Mouse (Mus musculus): ENCODE data around the gene 2810021J22Rik. TPM values are rescaled to one million over a fixed set of nuclear protein-coding genes. Genes with fewer than 3 reads are reported as not detected.

The 2810021J22Rik gene
- polyA plus RNA-seq, 1 experiment from 2014 or later: 11.4 TPM

DNA sequence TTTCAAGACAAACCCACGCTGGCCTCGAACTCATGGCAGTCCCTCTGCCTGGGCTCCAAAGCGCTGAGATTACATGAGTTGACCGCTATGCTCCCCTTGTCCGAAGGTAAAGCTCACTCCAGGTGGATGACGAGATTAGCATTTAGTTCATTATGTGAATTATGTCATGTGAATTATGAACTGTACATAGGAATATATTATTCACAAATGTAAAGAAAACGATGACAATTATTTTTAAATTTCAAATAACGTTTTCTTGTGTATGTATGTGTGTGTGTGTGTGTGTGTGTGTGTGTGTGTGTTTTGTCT lies 37.3 kb downstream of the 2810021J22Rik start:
- no peaks in the 10 kb centered on the region for H3K4me1 ChIP-seq (replicated peaks; ENCODE audit: control insufficient read depth, insufficient read depth, low read length)
- H3K36me3 ChIP-seq (ENCODE audit: control insufficient read depth, insufficient read depth, low read length): peaks cover 4% of the 10 kb centered on the region; the same call in 1 of the 2 replicates
- no peak overlapping the region for H3K27ac ChIP-seq (ENCODE audit: low read depth, low read length)
- H3K4me2 ChIP-seq (replicated peaks; ENCODE audit: low read depth, low read length): peak overlapping the region; percentile 87
- H3K4me3 ChIP-seq (ENCODE audit: low read depth, low read length): peak overlapping the region; percentile 79
- ATAC-seq (ENCODE audit: low FRiP score) (no peak; the same call in 1 of the 2 replicates), DNase-seq (ENCODE audit: low spot score) (no peak)
- 6% methylated on average over 8 of the region's 8 CpGs for WGBS
- no peak overlapping the region for H3K9ac ChIP-seq (ENCODE audit: low read depth, low read length)
- no peaks in the 10 kb centered on the region for H3K9me3 ChIP-seq (ENCODE audit: control insufficient read depth, low read length)
- H3K27me3 ChIP-seq (ENCODE audit: control insufficient read depth, insufficient read depth, low read length): no peaks in the 10 kb centered on the region

DNA sequence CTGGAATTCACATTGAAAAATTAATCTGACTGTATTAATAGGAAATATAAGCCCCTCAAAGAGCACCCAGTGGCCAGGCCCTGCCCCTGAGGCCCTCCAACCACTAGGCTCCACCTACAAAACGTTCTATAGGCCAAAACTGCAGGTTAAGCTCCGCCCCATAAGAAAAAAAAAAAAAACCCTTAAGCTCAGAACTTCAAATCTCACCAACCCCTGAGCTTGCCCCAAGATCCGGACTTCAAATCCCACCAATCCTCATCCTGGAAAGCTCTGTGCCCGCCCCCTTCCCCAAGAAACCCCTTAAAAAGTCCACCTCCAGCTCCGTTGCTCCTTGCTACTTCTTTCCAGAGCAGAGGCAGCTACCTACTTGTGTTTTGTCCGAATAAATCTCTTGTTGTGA lies 37.8 kb downstream of the 2810021J22Rik start:
- ATAC-seq (ENCODE audit: low FRiP score) (no peak), DNase-seq (ENCODE audit: low spot score) (peak; percentile 28)
- H3K4me3 ChIP-seq (ENCODE audit: low read depth, low read length): no peak overlapping the region
- H3K9me3 ChIP-seq (ENCODE audit: control insufficient read depth, low read length): no peaks in the 10 kb centered on the region
- no peak overlapping the region for H3K9ac ChIP-seq (ENCODE audit: low read depth, low read length)
- H3K4me1 ChIP-seq (replicated peaks; ENCODE audit: control insufficient read depth, insufficient read depth, low read length): no peaks in the 10 kb centered on the region
- no peak overlapping the region for H3K27ac ChIP-seq (ENCODE audit: low read depth, low read length)
- no peak overlapping the region for H3K4me2 ChIP-seq (replicated peaks; ENCODE audit: low read depth, low read length)
- no peaks in the 10 kb centered on the region for H3K27me3 ChIP-seq (ENCODE audit: control insufficient read depth, insufficient read depth, low read length)
- WGBS: 49% methylated on average over 6 of the region's 6 CpGs
- peaks cover 4% of the 10 kb centered on the region; the same call in 1 of the 2 replicates for H3K36me3 ChIP-seq (ENCODE audit: control insufficient read depth, insufficient read depth, low read length)

GRCm38 (mm10) chr11:58913776-58914175 lies 46.8 kb downstream of the 2810021J22Rik start:
- H3K27me3 ChIP-seq (ENCODE audit: control insufficient read depth, insufficient read depth, low read length): no peaks in the 10 kb centered on the region
- no peak for ATAC-seq (ENCODE audit: low FRiP score)

DNA sequence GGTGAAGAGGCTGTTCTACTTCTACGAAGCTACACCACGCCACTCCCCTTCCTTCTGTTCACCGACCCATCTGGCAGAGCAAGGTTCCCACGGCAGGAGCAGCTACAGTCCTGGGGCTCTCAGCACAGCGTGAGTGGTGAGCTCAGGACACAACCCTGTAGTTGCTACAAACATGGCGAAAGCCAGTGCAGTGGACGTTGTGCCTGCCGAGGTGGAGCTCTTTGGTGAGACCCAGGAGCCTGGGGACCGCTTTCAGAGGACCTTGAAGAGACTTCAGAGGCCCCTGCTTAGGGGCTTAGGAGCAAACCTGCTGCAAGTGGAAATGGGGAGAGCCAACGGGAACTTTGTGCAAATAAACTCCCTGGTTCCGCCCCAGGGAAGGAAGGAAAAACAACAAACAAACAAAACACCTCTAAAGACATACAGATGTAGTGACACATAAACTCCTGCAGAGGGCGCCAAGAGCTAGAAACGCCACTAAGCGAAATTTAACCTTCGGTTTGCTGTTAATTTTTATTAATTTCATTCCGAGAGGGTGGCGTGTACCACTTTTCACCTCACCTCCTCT lies 47.5 kb downstream of the 2810021J22Rik start:
- H3K27ac ChIP-seq (ENCODE audit: low read depth, low read length): no peak overlapping the region
- H3K4me2 ChIP-seq (replicated peaks; ENCODE audit: low read depth, low read length): peak overlapping the region; percentile 40

More at GRCm38 (mm10) chr11:58913776-58914175, 46.8 kb downstream of the 2810021J22Rik start:
- no peaks in the 10 kb centered on the region for H3K9me3 ChIP-seq (ENCODE audit: control insufficient read depth, low read length)
- WGBS: 92% methylated on average over 1 of the region's 1 CpGs
- H3K4me3 ChIP-seq (ENCODE audit: low read depth, low read length): no peak overlapping the region
- DNase-seq (ENCODE audit: low spot score): no peak
- no peak overlapping the region for H3K27ac ChIP-seq (ENCODE audit: low read depth, low read length)
- H3K4me2 ChIP-seq (replicated peaks; ENCODE audit: low read depth, low read length): no peak overlapping the region
- no peaks in the 10 kb centered on the region for H3K4me1 ChIP-seq (replicated peaks; ENCODE audit: control insufficient read depth, insufficient read depth, low read length)
- H3K9ac ChIP-seq (ENCODE audit: low read depth, low read length): no peak overlapping the region
- no peaks in the 10 kb centered on the region for H3K36me3 ChIP-seq (ENCODE audit: control insufficient read depth, insufficient read depth, low read length)

DNA sequence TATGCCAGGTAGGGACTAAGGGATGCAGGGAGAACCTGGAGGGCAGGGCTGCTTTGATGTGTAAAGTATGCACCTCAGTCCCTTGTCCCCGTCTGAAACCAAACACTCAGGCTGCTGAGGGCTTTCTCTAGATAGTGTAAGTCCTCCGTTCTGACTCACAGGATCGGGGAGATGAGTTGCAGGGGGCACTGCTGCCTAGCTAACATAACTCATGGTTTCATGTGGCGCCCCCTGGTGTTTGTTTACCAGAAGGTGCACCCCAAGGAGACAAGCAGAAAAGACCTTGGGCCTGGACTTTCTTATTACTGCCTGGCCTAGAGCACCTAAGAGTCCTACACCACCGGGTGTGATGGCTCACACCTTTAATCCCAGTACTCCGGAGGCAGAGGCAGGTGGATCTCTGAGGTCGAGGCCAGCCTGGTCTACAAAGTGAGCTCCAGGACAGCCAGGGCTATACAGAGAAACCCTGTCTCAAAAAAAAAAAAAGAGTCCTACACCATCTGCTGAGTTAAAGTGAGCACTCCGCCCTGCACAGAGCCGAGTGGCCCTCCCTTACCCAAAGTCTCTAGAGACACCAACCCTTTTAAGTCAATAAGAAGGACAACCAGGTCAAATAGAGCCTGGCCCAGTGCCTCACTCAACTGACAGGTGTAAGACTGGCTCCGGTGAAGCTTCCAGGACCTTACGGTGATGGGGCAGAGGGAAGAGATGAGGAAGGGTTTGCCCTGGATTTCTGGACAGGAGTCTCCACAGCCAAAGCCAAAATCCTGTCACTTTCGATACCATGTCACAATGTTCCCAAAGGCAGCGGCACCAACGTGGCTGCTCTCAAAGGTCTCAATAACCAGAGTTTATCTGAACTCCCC lies 50.1 kb downstream of the 2810021J22Rik start:
- Histone ChIP-seq H3K36me3 (ENCODE audit: control insufficient read depth, insufficient read depth, low read length) (no peaks in the 10 kb centered on the region), H3K4me3 (ENCODE audit: low read depth, low read length) (no peak overlapping the region), H3K27ac (ENCODE audit: low read depth, low read length) (no peak overlapping the region), H3K9ac (ENCODE audit: low read depth, low read length) (no peak overlapping the region), H3K4me1 (replicated peaks; ENCODE audit: control insufficient read depth, insufficient read depth, low read length) (no peaks in the 10 kb centered on the region), H3K9me3 (ENCODE audit: control insufficient read depth, low read length) (no peaks in the 10 kb centered on the region), H3K4me2 (replicated peaks; ENCODE audit: low read depth, low read length) (no peak overlapping the region), H3K27me3 (ENCODE audit: control insufficient read depth, insufficient read depth, low read length) (no peaks in the 10 kb centered on the region)
- WGBS: 59% methylated on average over 14 of the region's 14 CpGs
- DNase-seq (ENCODE audit: low spot score) (peak; percentile 69), ATAC-seq (ENCODE audit: low FRiP score) (no peak)

More for the DNA sequence above, 47.5 kb downstream of the 2810021J22Rik start:
- Histone ChIP-seq H3K4me1 (replicated peaks; ENCODE audit: control insufficient read depth, insufficient read depth, low read length) (no peaks in the 10 kb centered on the region), H3K27me3 (ENCODE audit: control insufficient read depth, insufficient read depth, low read length) (no peaks in the 10 kb centered on the region), H3K36me3 (ENCODE audit: control insufficient read depth, insufficient read depth, low read length) (no peaks in the 10 kb centered on the region), H3K4me3 (ENCODE audit: low read depth, low read length) (peak overlapping the region; percentile 21), H3K9me3 (ENCODE audit: control insufficient read depth, low read length) (no peaks in the 10 kb centered on the region), H3K9ac (ENCODE audit: low read depth, low read length) (peak overlapping the region; percentile 55)
- 23% methylated on average over 17 of the region's 17 CpGs for WGBS
- DNase-seq (ENCODE audit: low spot score) (peak; percentile 71), ATAC-seq (ENCODE audit: low FRiP score) (no peak)

- no peak within 1 kb of the TSS for H3K4me3 ChIP-seq (ENCODE audit: low read depth, low read length)
- H3K27ac ChIP-seq (ENCODE audit: low read depth, low read length): no peak within 1 kb of the TSS
- H3K9ac ChIP-seq (ENCODE audit: low read depth, low read length): no peak within 1 kb of the TSS
- no peaks in the 10 kb centered on the region for H3K36me3 ChIP-seq (ENCODE audit: control insufficient read depth, insufficient read depth, low read length)
- H3K27me3 ChIP-seq (ENCODE audit: control insufficient read depth, insufficient read depth, low read length): no peaks in the 10 kb centered on the region
- WGBS: 87% methylated on average over 12 of the region's 12 CpGs
- no peaks in the 10 kb centered on the region for H3K9me3 ChIP-seq (ENCODE audit: control insufficient read depth, low read length)
- no peak for ATAC-seq (ENCODE audit: low FRiP score)
- no peaks in the 10 kb centered on the region for H3K4me1 ChIP-seq (replicated peaks; ENCODE audit: control insufficient read depth, insufficient read depth, low read length)
- no peak for DNase-seq (ENCODE audit: low spot score)
- H3K4me2 ChIP-seq (replicated peaks; ENCODE audit: low read depth, low read length): no peak within 1 kb of the TSS
These were observed 50.8 kb downstream of the 2810021J22Rik start, which contains the start of gene Btnl10 for GRCm38 (mm10) chr11:58917745-58918366. Gene Btnl10 (plus strand): TSS chr11:58917908.

GRCm38 (mm10) chr11:58918759-58919158 lies 51.7 kb downstream of the 2810021J22Rik start:
- Histone ChIP-seq H3K9me3 (ENCODE audit: control insufficient read depth, low read length) (no peaks in the 10 kb centered on the region), H3K36me3 (ENCODE audit: control insufficient read depth, insufficient read depth, low read length) (no peaks in the 10 kb centered on the region), H3K27ac (ENCODE audit: low read depth, low read length) (no peak overlapping the region), H3K4me2 (replicated peaks; ENCODE audit: low read depth, low read length) (no peak overlapping the region), H3K4me3 (ENCODE audit: low read depth, low read length) (no peak overlapping the region), H3K4me1 (replicated peaks; ENCODE audit: control insufficient read depth, insufficient read depth, low read length) (no peaks in the 10 kb centered on the region), H3K27me3 (ENCODE audit: control insufficient read depth, insufficient read depth, low read length) (no peaks in the 10 kb centered on the region), H3K9ac (ENCODE audit: low read depth, low read length) (no peak overlapping the region)
- WGBS: 79% methylated on average over 5 of the region's 5 CpGs
- ATAC-seq (ENCODE audit: low FRiP score) (no peak), DNase-seq (ENCODE audit: low spot score) (no peak)

DNA sequence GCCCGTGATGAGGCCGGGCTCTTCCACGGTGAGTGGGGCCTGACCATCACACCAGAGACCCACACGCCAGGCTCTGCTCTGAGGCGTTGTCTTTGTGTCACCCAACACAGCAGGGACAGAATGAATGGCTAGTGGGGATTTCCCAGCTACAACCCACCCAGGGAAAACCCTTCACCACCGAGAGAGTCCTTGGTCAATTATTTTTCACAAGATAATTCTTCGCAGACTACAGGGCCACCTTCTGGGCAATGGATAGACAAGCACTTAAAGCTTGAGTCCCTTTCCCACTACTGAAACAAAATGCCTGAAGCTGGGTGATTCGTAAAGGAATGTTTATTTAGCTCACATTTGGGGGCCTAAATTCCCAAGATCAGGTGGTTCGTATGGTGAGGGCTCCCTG lies 55.4 kb downstream of the 2810021J22Rik start:
- DNase-seq (ENCODE audit: low spot score): no peak
- no peak overlapping the region for H3K9ac ChIP-seq (ENCODE audit: low read depth, low read length)
- no peak overlapping the region for H3K27ac ChIP-seq (ENCODE audit: low read depth, low read length)
- no peak for ATAC-seq (ENCODE audit: low FRiP score)
- H3K36me3 ChIP-seq (ENCODE audit: control insufficient read depth, insufficient read depth, low read length): no peaks in the 10 kb centered on the region
- H3K4me3 ChIP-seq (ENCODE audit: low read depth, low read length): no peak overlapping the region
- H3K4me1 ChIP-seq (replicated peaks; ENCODE audit: control insufficient read depth, insufficient read depth, low read length): no peaks in the 10 kb centered on the region
- no peaks in the 10 kb centered on the region for H3K27me3 ChIP-seq (ENCODE audit: control insufficient read depth, insufficient read depth, low read length)
- H3K4me2 ChIP-seq (replicated peaks; ENCODE audit: low read depth, low read length): no peak overlapping the region
- 84% methylated on average over 9 of the region's 9 CpGs for WGBS
- no peaks in the 10 kb centered on the region for H3K9me3 ChIP-seq (ENCODE audit: control insufficient read depth, low read length)

Data from hindbrain, embryonic 11.5 days (tissue).